Mouse (Mus musculus) layer of hippocampus, adult 2 months (tissue): ENCODE data around the gene Pias4. TPM values are rescaled to one million over a fixed set of nuclear protein-coding genes. Genes with fewer than 3 reads are reported as not detected.
"Not testable (repeated sequence)": the region's sequence is repeated elsewhere in the genome, so short reads cannot be mapped to it uniquely, and the experiment has no call there.

Source experiments
- DNase-seq, 2 experiments: peaks; one replicate each; pipeline ENCODE4 v3.0.0; 2022; ENCODE audit warnings: low spot score in 2 of 2
- H3K27ac ChIP-seq: fragments of 200-600 bp; 2 replicates; pipeline ENCODE4 v1.8.1; 2022
- H3K4me3 ChIP-seq: fragments of 200-600 bp; 2 replicates; pipeline ENCODE4 v1.8.1; 2022; ENCODE audit warnings: mild to moderate bottlenecking
- CTCF ChIP-seq: fragments of 200-600 bp; conservative IDR thresholded peaks from 2 replicates; pipeline ENCODE4 v1.8.1; 2022; ENCODE audit warnings: antibody characterized with exemption, mild to moderate bottlenecking, moderate library complexity
- total RNA-seq, 2 experiments: library from RNA; stranded (reverse); gene quantifications; 2 replicates each; pipeline ENCODE4 v1.2.3; 2021

The Pias4 gene
- total RNA-seq, 2 experiments from 2014 or later, result 29.4 to 29.5 TPM

- peak overlapping the region; percentile 37 for H3K4me3 ChIP-seq
- H3K27ac ChIP-seq, result peak overlapping the region; percentile 97
- DNase-seq, result peak; percentile 83 to 88
- peak; percentile 93 for TF ChIP-seq CTCF
These were observed 7.1 kb upstream of the Pias4 start for GRCm38 (mm10) chr10:81174617-81175344.

GRCm38 (mm10) chr10:81173132-81173531, 5.4 kb upstream of the Pias4 start:
- DNase-seq, result peak; percentile 77 to 83
- TF ChIP-seq CTCF, result peak; percentile 96
- peak overlapping the region; percentile 39 for H3K4me3 ChIP-seq
- peak overlapping the region; percentile 97 for H3K27ac ChIP-seq

- not testable (repeated sequence) for H3K27ac ChIP-seq, DNase-seq, H3K4me3 ChIP-seq
These were observed 1.7 kb upstream of the Pias4 start for GRCm38 (mm10) chr10:81169411-81169900.

- Histone ChIP-seq H3K4me3 (peak overlapping the region; percentile 50), H3K27ac (peak overlapping the region; percentile 90)
- peak; percentile 75 to 82 for DNase-seq
- no peak for TF ChIP-seq CTCF
These were observed 960 bp upstream of the Pias4 start for GRCm38 (mm10) chr10:81168521-81169244.

- peak overlapping the region; percentile 50 for H3K4me3 ChIP-seq
- no peak for TF ChIP-seq CTCF
- DNase-seq, result no peak
- H3K27ac ChIP-seq, result peak overlapping the region; percentile 90
These were observed 336 bp upstream of the Pias4 start for GRCm38 (mm10) chr10:81168087-81168431.

- no peak for TF ChIP-seq CTCF
- no peak for DNase-seq
- Histone ChIP-seq H3K4me3 (no peak overlapping the region), H3K27ac (no peak overlapping the region)
These were observed 2.6 kb downstream of the Pias4 start for GRCm38 (mm10) chr10:81165118-81165517.

- no peak for TF ChIP-seq CTCF
- DNase-seq, result no peak
- Histone ChIP-seq H3K4me3 (no peak overlapping the region), H3K27ac (no peak overlapping the region)
These were observed 5.4 kb downstream of the Pias4 start for GRCm38 (mm10) chr10:81162318-81162652.

- Histone ChIP-seq H3K27ac (no peak overlapping the region), H3K4me3 (no peak overlapping the region)
- TF ChIP-seq CTCF, result no peak
- no peak for DNase-seq
These were observed 6.0 kb downstream of the Pias4 start for GRCm38 (mm10) chr10:81161602-81162317.

GRCm38 (mm10) chr10:81154736-81155135, 13.0 kb downstream of the Pias4 start:
- Histone ChIP-seq H3K27ac (peak overlapping the region; percentile 65), H3K4me3 (no peak overlapping the region)
- TF ChIP-seq CTCF, result no peak
- no peak for DNase-seq

GRCm38 (mm10) chr10:81154313-81154712, 13.4 kb downstream of the Pias4 start:
- no peak overlapping the region for H3K4me3 ChIP-seq
- TF ChIP-seq CTCF, result no peak
- DNase-seq, result no peak
- peak overlapping the region; percentile 48; the same call in 1 of the 2 replicates for H3K27ac ChIP-seq

GRCm38 (mm10) chr10:81152609-81153008, 15.1 kb downstream of the Pias4 start:
- Histone ChIP-seq H3K27ac (0 out of 2 replicates have a peak overlapping the region, but pooled peaks have one; percentile 32), H3K4me3 (no peak overlapping the region)
- no peak for DNase-seq
- TF ChIP-seq CTCF, result no peak

GRCm38 (mm10) chr10:81151261-81151660, 16.5 kb downstream of the Pias4 start:
- peak; percentile 41 for TF ChIP-seq CTCF
- no peak for DNase-seq
- Histone ChIP-seq H3K4me3 (no peak overlapping the region), H3K27ac (peak overlapping the region; percentile 46; the same call in 1 of the 2 replicates)

GRCm38 (mm10) chr10:81146296-81146695, 21.4 kb downstream of the Pias4 start:
- no peak for DNase-seq

More at GRCm38 (mm10) chr10:81146296-81146695, 21.4 kb downstream of the Pias4 start:
- Histone ChIP-seq H3K27ac (peak overlapping the region; percentile 62; the same call in 1 of the 2 replicates), H3K4me3 (no peak overlapping the region)
- no peak for TF ChIP-seq CTCF
